Mouse (Mus musculus) heart, postnatal 0 days (tissue): ENCODE results near the gene Neu4. TPM values are rescaled to one million over a fixed set of nuclear protein-coding genes. Genes with fewer than 3 reads are reported as not detected.
"Not testable (repeated sequence)": the region's sequence is repeated elsewhere in the genome, so short reads cannot be mapped to it uniquely, and the experiment has no call there.

ENCODE experiments used
- ATAC-seq: fragments of 200-750 bp; cut with Nextera tagmentation; 2 replicates; pipeline ENCODE4 v1.8.0; 2017; ENCODE audit warnings: low read depth, moderate number of reproducible peaks, moderate library complexity; ENCODE audit not compliant: insufficient read depth
- DNase-seq: peaks from one replicate; pipeline ENCODE4 v3.0.0-alpha.2; 2016; ENCODE audit warnings: low spot score
- H3K27ac ChIP-seq: fragments of 300-500 bp; sonication (generic); 2 replicates; pipeline ENCODE4 v1.5.1; 2014; ENCODE audit warnings: low read depth, mild to moderate bottlenecking
- H3K27me3 ChIP-seq: fragments of 300-500 bp; sonication (generic); 2 replicates; pipeline ENCODE4 v1.6.1; 2014; ENCODE audit warnings: low read length, mixed read lengths; ENCODE audit not compliant: control insufficient read depth, insufficient read depth
- H3K36me3 ChIP-seq: fragments of 300-500 bp; sonication (generic); replicated peaks from 2 replicates; pipeline ENCODE4 v1.6.1; 2014; ENCODE audit warnings: low read length, mixed read lengths; ENCODE audit not compliant: control insufficient read depth, insufficient read depth
- H3K4me1 ChIP-seq: fragments of 300-500 bp; sonication (generic); 2 replicates; pipeline ENCODE4 v1.6.1; 2014; ENCODE audit warnings: antibody characterized with exemption; ENCODE audit not compliant: control insufficient read depth, insufficient read depth
- H3K4me2 ChIP-seq: fragments of 300-500 bp; sonication (generic); 2 replicates; pipeline ENCODE4 v1.6.1; 2014; ENCODE audit warnings: low read depth, mild to moderate bottlenecking, low read length, moderate library complexity
- H3K4me3 ChIP-seq: fragments of 300-500 bp; sonication (generic); 2 replicates; pipeline ENCODE4 v1.5.1; 2014; ENCODE audit warnings: low read depth, low read length
- H3K9ac ChIP-seq: fragments of 300-500 bp; sonication (generic); replicated peaks from 2 replicates; pipeline ENCODE4 v1.6.1; 2014; ENCODE audit warnings: low read depth, low read length, mixed read lengths
- H3K9me3 ChIP-seq: fragments of 300-500 bp; sonication (generic); replicated peaks from 2 replicates; pipeline ENCODE4 v1.6.1; 2016; ENCODE audit warnings: low read length; ENCODE audit not compliant: control insufficient read depth
- CTCF ChIP-seq: IDR thresholded peaks from 2 replicates; pipeline ENCODE4 v1.5.1; 2016; ENCODE audit warnings: antibody characterized with exemption, control low read depth, low read depth
- EP300 ChIP-seq: IDR thresholded peaks from 2 replicates; pipeline ENCODE4 v1.6.1; 2016; ENCODE audit warnings: antibody characterized with exemption, low read depth
- WGBS: fragments of 180-500 bp; shearing (Covaris S2); extraction: QIAGEN DNeasy Blood & Tissue Kit; methylation state at CpG from one replicate; pipeline ENCODE4 v1.1.7; 2014; 5-methylcytosine and 5-hydroxymethylcytosine counted together
- polyA plus RNA-seq: library from polyadenylated mRNA; unstranded; fragments of >200 nt; fragmentation: Nextera tagmentation; extraction: Ambion mirVana; gene quantifications from 2 replicates; pipeline ENCODE4 v1.2.1, GENCODE M21; 2015
- total RNA-seq: library from RNA; depleted of rRNA; stranded (reverse); fragments of >200 nt; gene quantifications from 2 replicates; pipeline ENCODE4 v1.2.3, GENCODE M21; 2014; ENCODE audit warnings: low replicate concordance; rRNA removed

The Neu4 gene
- total and polyA plus RNA-seq, 2 experiments from 2014 or later: not detected

DNA sequence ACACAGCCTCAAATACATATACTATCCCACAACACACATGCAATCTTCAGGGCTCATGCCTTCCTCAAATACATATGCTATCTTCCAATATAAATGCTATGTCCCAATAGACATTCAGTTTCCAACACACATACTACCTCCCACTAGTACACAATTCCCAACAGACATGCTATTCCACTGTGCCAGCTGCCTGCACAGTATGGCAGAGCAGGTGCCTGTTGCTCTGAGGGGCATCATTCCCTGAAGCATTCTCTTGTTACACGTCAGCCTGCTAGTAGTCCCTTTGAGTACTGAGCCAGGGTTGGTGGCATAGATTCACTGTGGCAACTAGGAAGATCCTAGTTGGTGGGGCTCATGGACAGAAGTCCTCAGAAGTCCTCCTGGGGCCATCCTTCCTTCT is 34.2 kb downstream of the Neu4 start:
- no peak overlapping the region for H3K9ac ChIP-seq
- H3K4me2 ChIP-seq: no peak overlapping the region
- H3K4me3 ChIP-seq: no peak overlapping the region
- no peak for TF ChIP-seq EP300
- no peak for TF ChIP-seq CTCF
- no peak overlapping the region for H3K27ac ChIP-seq
- H3K36me3 ChIP-seq: no peaks in the 10 kb centered on the region
- H3K4me1 ChIP-seq: no peaks in the 10 kb centered on the region
- ATAC-seq (no peak), DNase-seq (no peak)
- no peaks in the 10 kb centered on the region for H3K9me3 ChIP-seq
- 68% methylated on average over 1 of the region's 1 CpGs for WGBS
- no peaks in the 10 kb centered on the region for H3K27me3 ChIP-seq

DNA sequence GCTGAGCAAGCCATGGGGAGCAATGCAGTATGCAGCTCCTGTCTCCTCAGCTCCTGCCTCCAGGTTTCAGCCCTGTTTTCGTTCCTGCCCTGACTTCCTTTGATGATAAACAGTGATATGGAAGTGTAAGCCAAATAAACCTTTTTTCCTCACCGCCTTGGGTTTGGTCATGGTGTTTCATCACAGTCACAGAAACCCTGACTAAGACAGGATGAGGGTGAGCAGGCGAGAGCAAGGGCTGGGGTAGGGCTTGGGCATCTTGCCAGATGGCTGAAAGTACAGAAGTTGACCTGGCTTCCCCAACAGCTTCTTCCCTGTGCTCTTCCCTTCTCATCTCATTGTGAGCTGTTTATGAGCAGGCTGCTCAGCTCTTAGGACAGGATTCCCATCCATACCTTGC is 35.7 kb downstream of the Neu4 start:
- Histone ChIP-seq H3K9me3 (no peaks in the 10 kb centered on the region), H3K27me3 (no peaks in the 10 kb centered on the region), H3K4me1 (no peaks in the 10 kb centered on the region), H3K4me3 (no peak overlapping the region), H3K36me3 (no peaks in the 10 kb centered on the region), H3K4me2 (no peak overlapping the region), H3K9ac (no peak overlapping the region), H3K27ac (no peak overlapping the region)
- DNase-seq (no peak), ATAC-seq (no peak)
- WGBS: 35% methylated on average over 3 of the region's 3 CpGs
- TF ChIP-seq EP300: no peak
- TF ChIP-seq CTCF: no peak

DNA sequence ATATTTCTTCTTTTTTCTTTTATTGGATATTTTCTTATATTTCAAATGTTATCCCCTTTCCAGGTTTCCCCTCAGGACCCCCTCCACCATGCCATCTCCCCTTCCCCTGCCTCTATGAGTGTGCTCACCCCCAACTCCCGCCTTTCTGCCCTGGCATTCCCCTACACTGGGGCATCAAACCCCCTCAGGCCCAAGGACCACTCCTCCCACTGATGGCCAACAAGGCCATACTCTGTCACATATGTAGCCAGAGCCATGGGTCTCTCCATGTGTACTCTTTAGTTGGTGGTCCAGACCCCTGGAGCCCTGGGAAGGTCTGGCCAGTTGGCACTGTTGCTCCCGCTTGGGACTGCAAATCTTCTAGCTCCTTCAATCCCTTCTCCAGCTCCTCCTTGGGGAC is 37.1 kb downstream of the Neu4 start:
- Histone ChIP-seq H3K36me3 (no peaks in the 10 kb centered on the region), H3K9me3 (no peaks in the 10 kb centered on the region), H3K9ac (no peak overlapping the region), H3K27me3 (no peaks in the 10 kb centered on the region), H3K4me2 (no peak overlapping the region), H3K4me1 (no peaks in the 10 kb centered on the region), H3K4me3 (no peak overlapping the region), H3K27ac (no peak overlapping the region)
- 88% methylated on average over 2 of the region's 2 CpGs for WGBS
- ATAC-seq: no peak
- TF ChIP-seq CTCF (no peak), EP300 (no peak)
- no peak for DNase-seq

DNA sequence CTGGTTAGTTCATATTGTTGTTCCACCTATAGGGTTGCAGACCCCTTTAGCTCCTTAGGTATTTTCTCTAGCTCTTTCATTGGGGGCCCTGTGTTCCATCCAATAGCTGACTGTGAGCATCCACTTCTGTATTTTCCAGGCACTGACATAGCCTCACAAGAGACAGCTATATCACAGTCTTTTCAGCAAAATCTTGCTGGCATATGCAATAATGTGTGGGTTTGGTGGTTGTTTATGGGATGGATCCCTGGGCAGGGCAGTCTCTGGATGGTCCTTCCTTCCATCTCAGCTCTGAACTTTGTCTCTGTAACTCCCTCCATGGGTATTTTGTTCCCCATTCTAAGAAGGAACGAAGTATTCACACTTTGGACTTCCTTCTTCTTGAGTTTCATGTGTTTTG is 38.0 kb downstream of the Neu4 start:
- H3K4me1 ChIP-seq, H3K9ac ChIP-seq, ATAC-seq, H3K4me3 ChIP-seq, H3K4me2 ChIP-seq, DNase-seq, H3K36me3 ChIP-seq, H3K9me3 ChIP-seq, H3K27me3 ChIP-seq, H3K27ac ChIP-seq: not testable (repeated sequence)
- 77% methylated on average over 1 of the region's 1 CpGs for WGBS

DNA sequence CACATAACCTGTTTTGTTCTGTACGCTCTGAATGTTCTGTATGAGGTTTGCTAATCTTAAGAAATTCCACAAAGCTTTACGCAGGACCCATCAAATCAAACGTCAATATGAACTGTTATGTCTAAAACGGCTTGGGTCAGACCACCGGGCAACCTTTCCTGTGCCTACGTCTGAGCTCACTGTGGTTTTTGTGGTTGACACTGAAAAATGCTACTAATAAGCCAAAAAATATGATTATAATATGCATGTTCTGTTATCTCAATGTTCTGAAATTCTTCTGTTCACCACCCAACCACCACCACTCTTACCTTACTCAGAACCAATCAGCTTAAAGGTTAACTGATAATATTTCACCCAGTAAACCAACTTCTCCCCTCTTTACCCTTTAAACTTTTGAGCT is 54.5 kb downstream of the Neu4 start:
- Histone ChIP-seq H3K4me2 (no peak overlapping the region), H3K36me3 (no peaks in the 10 kb centered on the region), H3K9ac (no peak overlapping the region), H3K27ac (no peak overlapping the region), H3K4me1 (no peaks in the 10 kb centered on the region), H3K4me3 (no peak overlapping the region), H3K27me3 (no peaks in the 10 kb centered on the region), H3K9me3 (no peaks in the 10 kb centered on the region)
- ATAC-seq: no peak
- WGBS: 84% methylated on average over 6 of the region's 6 CpGs
- TF ChIP-seq CTCF (no peak), EP300 (no peak)
- DNase-seq: no peak

DNA sequence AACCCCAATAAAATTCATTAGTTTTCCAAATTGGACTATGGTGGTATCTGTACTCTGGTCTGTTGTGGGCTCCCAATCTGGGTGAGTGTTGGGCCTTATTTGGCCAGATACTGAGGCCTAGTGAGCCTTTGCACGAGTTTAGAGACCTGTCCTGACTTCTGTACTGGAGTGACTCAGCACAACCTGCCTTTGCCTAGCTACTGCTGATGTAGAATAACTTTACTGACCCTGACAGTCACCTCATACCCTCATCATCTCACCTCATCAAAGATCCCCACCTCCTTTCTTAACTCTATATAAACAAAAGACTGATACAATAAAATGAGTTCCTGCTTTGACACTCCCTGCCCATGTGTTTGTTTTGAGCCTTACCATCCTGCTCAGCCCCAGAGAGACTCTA is 56.5 kb downstream of the Neu4 start:
- Histone ChIP-seq H3K4me2 (no peak overlapping the region), H3K9me3 (no peaks in the 10 kb centered on the region), H3K4me3 (no peak overlapping the region), H3K9ac (no peak overlapping the region), H3K36me3 (no peaks in the 10 kb centered on the region), H3K4me1 (no peaks in the 10 kb centered on the region), H3K27ac (no peak overlapping the region), H3K27me3 (no peaks in the 10 kb centered on the region)
- ATAC-seq (no peak), DNase-seq (no peak)
- 31% methylated on average over 1 of the region's 1 CpGs for WGBS
- TF ChIP-seq EP300: no peak
- TF ChIP-seq CTCF: no peak

Other genes with a start within 250 kb of the Neu4 start
- 45.6 and 58.7 TPM in 2 replicates for gene Dtymk, start 218.5 kb upstream of the Neu4 start, total RNA-seq
- 86.7 and 94.8 TPM in 2 replicates for gene Dtymk, start 218.5 kb upstream of the Neu4 start, polyA plus RNA-seq
- gene Ing5, start 216.5 kb upstream of the Neu4 start, total RNA-seq: 5.1 and 9.9 TPM in 2 replicates
- gene Ing5, start 216.5 kb upstream of the Neu4 start, polyA plus RNA-seq: 5.8 and 6.4 TPM in 2 replicates
- gene D2hgdh, start 195.5 kb upstream of the Neu4 start, total RNA-seq: 23.8 and 32.0 TPM in 2 replicates
- gene D2hgdh, start 195.5 kb upstream of the Neu4 start, polyA plus RNA-seq: 13.9 and 15.4 TPM in 2 replicates
- gene Gal3st2, start 159.1 kb upstream of the Neu4 start, total RNA-seq: not detected in 2 replicates
- 0.07 TPM in 1 of 2 replicates, not detected in the other for gene Gal3st2, start 159.1 kb upstream of the Neu4 start, polyA plus RNA-seq
- gene Gal3st2b, start 102.1 kb upstream of the Neu4 start, total RNA-seq: 0.73 TPM in 1 of 2 replicates, not detected in the other
- 0.10 and 0.12 TPM in 2 replicates for gene Gal3st2b, start 102.1 kb upstream of the Neu4 start, polyA plus RNA-seq
- gene Gal3st2c, start 29.9 kb upstream of the Neu4 start, total RNA-seq: 0.43 and 0.99 TPM in 2 replicates
- gene Gal3st2c, start 29.9 kb upstream of the Neu4 start, polyA plus RNA-seq: 0.14 and 0.19 TPM in 2 replicates
- gene Pdcd1, start 32.1 kb downstream of the Neu4 start, total RNA-seq: not detected in 2 replicates
- 0.05 and 0.10 TPM in 2 replicates for gene Pdcd1, start 32.1 kb downstream of the Neu4 start, polyA plus RNA-seq